Mouse (Mus musculus) heart, postnatal 0 days (tissue): Measurements from ENCODE around the gene Smad3.

Source experiments
- CTCF ChIP-seq: IDR thresholded peaks from 2 replicates; pipeline ENCODE4 v1.5.1; 2016; ENCODE audit warnings: antibody characterized with exemption, control low read depth, low read depth
- EP300 ChIP-seq: IDR thresholded peaks from 2 replicates; pipeline ENCODE4 v1.6.1; 2016; ENCODE audit warnings: antibody characterized with exemption, low read depth

DNA sequence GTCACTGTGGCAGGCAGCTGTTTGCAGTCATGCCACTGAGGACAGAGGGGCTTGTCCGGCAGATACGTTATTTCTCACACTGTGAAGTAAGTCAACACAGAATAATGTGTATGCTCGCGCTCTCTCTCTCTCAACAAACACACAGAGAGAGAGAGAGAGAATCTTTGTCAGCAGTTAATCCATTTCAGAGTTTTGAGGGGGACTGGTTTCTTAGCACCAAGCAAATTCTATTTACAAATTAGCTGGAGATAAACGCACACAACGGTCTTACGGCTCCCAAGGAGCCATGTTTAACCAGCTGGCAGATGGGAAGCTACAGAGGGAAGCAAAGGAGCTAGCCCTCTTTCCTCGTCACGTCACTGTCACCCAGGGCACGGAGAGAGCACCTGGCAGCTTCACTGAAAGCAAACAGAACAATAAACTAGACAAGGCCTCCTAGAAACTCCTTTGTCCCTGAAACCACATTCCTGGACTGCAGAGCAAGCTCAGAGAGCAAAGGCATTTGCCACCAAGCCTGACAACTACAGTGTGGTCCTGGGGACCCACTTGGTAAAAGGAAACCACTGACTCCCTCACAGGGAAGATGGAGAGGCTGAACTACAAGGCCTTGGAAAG, 7.3 kb downstream of the Smad3 start:
- no peak for TF ChIP-seq CTCF
- no peak for TF ChIP-seq EP300
